Mouse (Mus musculus) cerebellum, adult 11 months (tissue): Measurements from ENCODE around the gene Dlgap4.

Source experiments
- DNase-seq: peaks from one replicate; pipeline ENCODE4 v3.0.0; 2022

The Dlgap4 gene

DNA sequence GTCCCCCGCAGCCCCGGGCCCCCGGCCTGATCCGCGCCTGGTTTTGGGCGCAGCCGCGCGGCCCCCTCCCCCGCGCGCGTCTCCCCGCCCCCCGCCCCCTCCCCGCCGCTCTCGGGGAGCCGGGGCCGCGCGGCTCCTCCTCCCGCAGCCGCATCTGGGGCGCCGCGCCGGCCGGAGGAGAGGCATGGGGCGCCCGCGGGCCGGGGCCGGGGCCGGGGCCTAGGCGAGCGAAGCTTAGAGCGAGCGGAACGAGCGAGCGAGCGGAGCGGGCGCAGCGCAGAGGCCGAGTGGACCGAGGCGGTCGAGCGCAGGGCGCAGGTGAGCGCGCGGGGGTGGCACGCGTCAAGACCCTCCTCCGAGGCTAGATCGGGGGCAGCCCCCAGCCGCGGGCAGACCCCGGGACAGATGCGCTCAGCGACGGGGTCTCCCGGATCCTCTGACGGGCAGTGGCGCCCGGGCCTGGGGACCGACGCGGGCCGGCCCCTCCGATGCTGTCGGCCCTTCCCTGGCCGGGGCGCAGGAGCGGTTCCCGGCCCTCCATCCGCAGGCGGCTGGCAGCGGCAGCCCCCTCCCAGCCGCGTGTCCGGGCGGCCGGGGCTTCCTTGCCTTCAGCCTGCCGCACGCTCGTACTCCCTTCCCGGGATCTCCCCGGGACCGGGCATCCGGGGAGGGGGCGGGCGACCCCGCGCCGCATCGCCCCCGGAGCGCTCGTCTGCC is at the start of gene Dlgap4:
Dlgap4 (plus strand) TSS at position 165 of the 717 bp plus-strand sequence.
- DNase-seq = peak; percentile 45

DNA sequence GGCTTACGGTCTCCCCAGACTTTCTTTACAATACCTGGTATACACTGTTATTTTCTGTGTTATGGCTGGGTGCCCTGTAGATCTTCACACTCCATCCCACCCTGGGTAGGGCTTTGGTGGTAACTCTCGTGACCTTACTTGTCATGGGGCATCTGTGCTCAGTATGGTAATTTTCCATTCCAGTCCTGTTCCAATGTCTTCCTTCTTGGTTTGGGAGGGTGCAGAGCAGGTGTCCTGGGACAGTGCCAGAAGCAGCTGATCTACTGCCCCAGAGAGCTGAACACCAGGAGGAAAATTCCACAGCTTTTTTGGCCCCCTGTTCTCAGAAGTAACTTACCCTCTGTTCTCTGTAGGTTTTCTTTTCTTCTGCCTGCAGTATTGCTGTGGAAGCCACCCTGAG is 47.0 kb upstream of the Dlgap4 start:
- peak; percentile 51 for DNase-seq

- DNase-seq = no peak
Observed at GRCm38 (mm10) chr2:156568647-156569046, 44.9 kb upstream of the Dlgap4 start.

DNA sequence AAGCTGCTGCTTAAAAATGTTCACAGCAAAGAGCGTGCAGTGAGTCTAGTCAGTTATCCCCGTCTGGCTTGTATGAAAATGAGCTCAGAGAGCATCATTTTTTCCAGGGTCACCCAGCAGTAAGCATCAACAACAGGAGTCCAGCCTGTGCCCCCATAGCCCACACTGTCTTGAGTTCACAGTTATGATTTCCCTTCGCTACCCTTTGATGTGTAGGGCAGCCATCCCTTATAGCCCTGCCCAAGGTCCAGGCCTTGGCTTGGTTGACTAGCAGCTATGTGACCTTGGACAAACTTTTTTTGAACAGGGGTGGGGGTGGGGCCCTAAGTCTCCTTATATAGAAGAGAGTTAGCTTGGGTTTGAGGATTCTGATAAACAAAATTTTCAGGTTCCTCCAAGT is 44.2 kb upstream of the Dlgap4 start:
- DNase-seq = no peak

DNA sequence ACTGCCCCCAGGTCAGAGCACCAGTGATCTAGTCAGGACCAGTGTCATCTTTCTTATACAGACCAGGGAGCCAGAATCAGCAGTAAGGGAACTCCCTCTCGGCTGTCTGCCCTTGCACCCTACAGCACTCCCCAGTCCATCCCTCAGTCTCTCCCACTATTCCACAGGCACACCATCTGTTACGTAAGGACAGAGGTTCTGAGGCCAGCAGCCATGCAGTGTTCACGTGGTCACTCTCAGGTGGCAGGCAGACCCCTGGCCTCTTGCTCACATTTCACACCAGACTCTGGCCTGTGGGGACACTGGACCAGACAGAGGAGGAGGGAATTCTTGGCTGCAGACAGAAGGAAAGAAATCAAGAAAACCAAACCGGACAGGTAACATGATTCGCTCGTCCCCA is 42.0 kb upstream of the Dlgap4 start:
- DNase-seq = no peak

GRCm38 (mm10) chr2:156576850-156577587 is 36.5 kb upstream of the Dlgap4 start:
- DNase-seq = no peak

DNA sequence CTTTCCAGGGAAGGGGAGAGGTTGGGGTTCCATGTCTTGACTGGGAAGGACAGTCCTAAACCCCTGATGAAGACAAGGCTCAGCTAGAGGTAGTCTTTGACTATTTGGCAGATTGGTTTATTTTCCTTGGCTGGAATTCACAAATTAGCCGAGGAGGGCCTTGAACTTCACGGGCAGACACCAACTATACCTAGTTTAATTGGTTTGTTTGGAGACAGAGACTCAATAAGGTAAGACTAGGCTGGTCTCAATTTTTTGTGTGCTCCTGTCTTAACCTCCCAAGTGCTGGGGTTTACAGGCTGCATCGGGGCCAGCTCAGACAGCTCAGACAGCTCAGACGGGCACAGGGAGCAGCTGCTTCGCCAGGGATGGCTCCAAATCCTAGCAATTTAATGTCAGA is 33.0 kb upstream of the Dlgap4 start:
- no peak for DNase-seq

- no peak for DNase-seq
Observed at GRCm38 (mm10) chr2:156581244-156581643, 32.3 kb upstream of the Dlgap4 start.

DNA sequence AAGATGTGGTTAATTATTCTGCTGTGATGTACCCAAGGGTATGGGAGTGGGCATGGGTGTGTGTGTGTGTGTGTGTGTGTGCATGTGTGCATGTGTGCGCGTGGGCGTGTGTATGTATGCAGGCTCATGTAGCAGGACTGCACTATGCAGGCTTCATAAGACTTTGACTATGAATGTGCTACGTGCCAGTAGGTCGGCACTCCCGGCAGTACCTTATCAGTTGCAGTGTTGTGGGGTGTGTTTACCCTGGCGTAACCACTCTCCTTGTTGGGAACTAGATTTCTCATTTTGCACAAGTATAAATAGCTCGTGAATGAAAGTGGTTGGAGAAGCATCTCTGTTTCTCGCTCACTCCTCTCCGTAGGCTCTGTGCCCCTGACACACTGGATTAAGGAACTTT is 30.6 kb upstream of the Dlgap4 start:
- no peak for DNase-seq

DNA sequence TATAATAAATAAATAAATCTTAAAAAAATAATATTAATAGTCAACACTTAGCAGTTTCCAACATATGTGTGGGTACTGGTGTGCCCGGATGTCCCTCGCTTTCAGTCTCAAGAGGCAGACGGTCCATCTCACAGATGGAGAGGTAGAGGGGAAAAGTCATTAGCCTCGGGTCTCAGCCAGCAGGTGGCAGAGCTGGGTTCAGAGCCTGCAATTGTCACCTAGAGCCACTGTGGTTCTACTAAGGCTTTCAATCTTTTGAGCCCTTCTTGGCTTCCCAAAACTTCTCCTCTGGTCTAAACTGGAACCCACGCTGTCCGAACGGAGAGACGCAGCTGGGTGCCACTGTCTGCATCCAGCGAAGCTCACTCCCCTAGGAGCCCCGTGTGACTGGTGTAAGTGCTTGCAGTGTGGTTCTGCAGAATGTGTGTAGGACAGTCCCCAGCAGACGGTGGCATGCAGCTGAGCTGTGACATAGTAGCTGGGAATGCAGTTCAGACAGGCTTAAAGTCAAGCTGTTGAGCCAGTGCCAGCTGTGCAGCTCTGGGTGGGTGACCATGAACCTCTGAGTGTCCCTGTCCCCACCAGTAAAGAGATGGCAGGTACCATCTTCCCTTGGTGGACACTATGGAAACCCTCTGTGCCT is 29.2 kb upstream of the Dlgap4 start:
- peak; percentile 53 for DNase-seq

- no peak for DNase-seq
Observed at GRCm38 (mm10) chr2:156584797-156585471, 28.6 kb upstream of the Dlgap4 start.

GRCm38 (mm10) chr2:156589481-156589880 is 24.0 kb upstream of the Dlgap4 start:
- DNase-seq = no peak

GRCm38 (mm10) chr2:156594987-156595490 is 18.5 kb upstream of the Dlgap4 start:
- DNase-seq = no peak

DNA sequence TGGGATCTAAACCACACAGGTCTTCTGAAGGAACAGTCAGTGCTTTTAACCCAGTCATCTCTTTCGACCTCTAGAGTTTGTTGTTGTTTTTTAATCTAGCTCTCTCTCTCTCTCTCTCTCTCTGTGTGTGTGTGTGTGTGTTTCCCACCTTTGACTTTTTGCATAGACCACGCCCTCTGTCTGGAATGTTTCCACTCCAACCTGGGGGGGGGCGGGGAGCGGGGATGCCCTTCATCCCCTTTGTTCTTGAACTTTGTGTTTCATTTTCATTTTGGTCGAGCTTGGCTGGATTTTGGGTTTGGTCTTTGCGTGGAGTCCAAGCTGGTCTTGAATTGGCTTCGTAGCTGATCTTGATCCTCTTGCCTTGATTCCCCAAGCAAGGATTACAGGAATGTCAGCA is 10.9 kb upstream of the Dlgap4 start:
- DNase-seq = no peak

DNA sequence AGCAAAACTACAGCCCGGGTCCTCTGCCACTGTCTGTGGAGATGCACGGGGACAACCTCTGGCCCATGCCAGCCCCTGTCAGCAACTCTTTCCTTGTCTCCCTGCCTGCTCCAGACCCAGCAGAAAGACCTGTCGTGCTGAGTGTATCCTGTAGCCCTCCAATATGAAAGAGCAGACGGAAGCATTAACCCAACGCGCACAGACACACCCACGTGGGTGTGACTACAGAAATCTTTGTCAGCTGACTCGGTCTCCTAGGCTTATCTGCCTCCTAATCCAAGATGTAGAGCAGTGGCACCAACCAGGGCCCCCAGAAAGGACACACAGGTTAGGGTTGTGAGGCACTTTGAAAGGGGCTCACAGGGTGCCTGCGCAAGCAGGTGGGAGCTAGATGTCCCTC is 9.8 kb upstream of the Dlgap4 start:
- DNase-seq = no peak

DNA sequence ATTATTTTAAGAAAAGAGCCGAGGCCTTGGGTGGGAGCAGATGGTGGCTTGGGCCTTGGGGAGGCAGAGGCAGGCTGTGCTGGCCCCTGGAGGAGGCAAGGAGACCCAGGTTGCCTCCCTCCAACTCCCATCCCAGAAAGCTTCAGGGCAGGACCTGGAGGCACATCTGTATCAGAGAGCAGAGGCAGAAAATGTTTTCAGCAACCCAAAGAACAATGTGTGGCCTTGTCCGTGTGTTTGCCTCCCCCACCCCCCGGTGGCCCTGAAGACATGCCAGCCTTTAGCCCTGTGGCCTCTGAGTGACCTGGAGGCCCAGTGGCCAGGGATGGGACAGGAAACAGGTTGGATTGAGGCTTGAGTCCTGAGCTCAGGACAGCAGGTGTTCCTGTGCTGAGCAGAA is 8.4 kb upstream of the Dlgap4 start:
- no peak for DNase-seq

DNA sequence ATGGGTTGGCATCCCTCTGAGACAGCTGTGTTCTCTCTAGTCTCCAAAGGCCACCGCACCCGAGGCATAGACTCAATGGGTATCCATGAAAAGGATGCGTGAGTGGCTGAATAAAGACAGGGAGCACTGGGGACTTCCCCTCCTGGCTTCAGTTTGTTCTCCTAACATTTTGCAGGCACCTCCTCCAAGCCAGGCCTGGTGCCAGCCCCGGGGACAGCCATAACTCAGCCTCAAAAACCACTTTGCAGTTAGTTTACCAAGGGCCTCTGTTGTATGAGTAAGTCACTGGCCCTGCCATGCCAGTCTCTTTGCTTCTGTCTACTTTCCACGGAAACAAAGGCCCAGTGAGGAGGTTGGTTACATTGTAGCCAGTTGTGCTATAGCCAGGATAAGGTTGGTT is 7.5 kb upstream of the Dlgap4 start:
- no peak for DNase-seq

DNA sequence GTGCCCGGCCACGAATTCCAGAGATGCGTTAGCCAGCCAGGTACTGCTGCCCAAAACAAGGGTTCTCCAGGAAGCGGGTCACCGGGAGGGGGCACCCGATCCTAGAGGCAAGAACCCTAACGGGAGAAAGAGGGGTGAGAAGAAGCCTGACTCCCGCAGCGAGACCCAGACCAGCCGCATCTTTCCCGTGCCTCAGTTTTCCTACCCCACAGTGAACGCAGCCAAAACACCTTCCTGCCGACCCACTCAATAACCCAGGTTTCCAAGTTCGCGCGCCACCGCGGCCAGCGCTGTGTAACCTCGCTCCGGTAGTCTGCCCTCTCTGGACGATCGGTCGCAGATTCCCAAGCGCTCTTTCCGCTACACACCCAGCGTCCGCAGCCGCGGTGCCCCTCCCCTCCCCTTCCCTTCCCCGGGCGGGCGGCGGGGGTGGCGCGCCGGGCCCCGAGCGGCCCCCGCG is 394 bp upstream of the Dlgap4 start:
- peak; percentile 84 for DNase-seq

DNA sequence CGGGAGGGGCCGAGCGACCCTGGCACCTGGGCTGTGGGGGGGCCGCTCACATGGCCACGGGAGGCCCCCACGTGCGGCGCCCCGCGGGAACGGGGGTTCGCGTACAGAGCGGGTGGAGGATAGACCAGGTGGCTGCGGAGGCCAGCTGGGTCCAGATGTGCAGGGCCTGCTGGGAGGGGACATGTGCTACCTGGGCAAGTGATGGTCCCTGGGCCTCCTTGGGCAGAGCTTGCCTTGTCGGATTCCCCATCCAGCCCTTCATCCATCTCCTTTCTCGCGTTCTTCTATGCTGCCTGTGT is 702 bp downstream of the Dlgap4 start:
- peak; percentile 47 for DNase-seq

DNA sequence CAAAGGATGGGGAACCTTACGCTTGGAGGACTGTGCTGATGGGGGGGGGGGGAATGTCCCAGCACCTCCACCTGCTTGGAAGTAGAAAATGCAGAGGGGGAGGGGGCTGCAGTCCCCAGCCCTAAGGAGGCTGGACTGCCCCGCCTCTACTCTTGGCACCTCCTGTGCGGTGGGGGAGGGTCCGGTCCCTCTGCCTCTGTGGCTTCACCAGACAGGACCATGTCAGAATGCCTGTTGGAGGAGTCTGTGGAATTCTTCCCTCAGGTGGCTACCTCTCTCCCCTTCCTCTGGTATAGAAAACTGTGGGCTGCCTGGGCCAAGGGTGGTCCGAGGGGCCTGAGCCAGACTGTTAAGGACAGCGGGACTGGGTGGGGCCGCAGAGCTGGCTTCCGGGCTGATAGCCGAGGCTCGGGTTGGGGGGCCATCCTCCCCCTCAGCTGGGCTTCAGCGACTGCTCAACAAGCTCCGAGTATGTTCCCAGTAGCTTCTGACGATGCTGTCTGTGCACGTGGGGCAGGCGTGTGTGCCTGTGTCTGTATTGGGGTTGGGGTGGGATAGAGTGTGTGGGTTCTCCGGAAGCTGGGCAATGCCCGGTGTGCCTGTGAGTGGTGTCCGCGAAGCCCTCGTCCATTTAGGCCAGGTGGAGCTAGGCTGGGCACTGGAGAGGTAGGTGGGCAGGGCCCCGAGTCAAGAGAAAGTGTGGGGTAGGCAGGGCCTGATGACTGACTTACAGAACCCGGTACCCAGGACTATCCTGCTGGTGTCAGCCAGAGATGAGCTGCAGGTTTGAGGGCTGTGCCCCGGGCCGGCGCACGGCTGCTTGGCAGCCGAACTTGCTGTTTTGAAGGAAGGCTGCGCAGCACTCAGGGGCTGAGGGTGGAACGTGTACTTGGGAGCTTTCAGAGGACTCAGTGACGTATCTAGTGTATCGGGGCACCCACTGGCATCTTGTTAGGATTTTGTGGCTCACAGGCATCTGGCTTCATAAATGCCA is 1.5 kb downstream of the Dlgap4 start:
- no peak for DNase-seq

DNA sequence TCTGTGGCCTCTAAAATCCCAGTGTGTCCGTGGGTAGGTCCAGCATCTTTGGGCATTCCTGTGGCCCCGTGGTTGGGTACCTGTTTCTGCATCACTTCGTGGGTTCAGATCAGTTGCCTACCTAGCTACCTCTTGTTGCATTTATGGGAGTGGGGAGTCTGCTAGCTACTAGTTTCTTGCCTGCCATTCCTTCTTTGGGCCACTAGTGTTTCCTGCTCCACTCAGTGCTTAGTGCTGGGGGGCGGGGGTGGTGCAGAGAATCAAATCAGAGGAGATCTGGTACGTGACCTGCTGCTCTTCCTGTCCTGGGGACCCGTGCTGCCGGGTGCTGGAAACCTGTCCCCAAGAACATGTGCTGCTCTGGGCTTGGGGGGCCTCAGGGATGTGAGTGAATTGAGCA is 3.0 kb downstream of the Dlgap4 start:
- DNase-seq = no peak

DNA sequence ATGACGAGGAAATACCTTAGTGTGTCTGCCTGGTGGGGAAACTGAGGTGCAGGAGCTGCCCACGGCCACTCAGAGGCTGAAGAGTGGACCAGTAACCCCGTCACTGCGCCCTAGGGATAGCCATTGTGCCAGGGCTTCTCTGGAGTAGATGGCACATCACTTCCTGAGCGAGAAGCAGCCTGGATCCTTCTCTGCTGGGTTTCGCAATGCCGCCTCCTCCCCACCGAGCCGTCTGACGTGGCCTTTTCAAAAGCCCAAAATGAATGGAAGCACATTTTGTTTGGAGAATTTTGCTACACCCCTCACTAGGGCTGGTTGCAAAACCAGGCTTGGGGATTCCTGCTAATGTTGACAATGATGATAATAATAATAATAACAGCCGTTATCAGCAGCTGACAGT is 4.0 kb downstream of the Dlgap4 start:
- no peak for DNase-seq
